Mouse (Mus musculus) forebrain, embryonic 12.5 days (tissue): ENCODE measurements around the gene Ehhadh. TPM values are rescaled to one million over a fixed set of nuclear protein-coding genes. Genes with fewer than 3 reads are reported as not detected.

ENCODE experiments used
- ATAC-seq: fragments of 200-750 bp; cut with Nextera tagmentation; 2 replicates; pipeline ENCODE4 v1.8.0; 2017; ENCODE audit warnings: moderate TSS enrichment; ENCODE audit not compliant: low FRiP score
- H3K27ac ChIP-seq: fragments of 300-500 bp; sonication (generic); 2 replicates; pipeline ENCODE4 v1.5.1; 2016; ENCODE audit warnings: mild to moderate bottlenecking
- H3K27me3 ChIP-seq: fragments of 300-500 bp; sonication (generic); 2 replicates; pipeline ENCODE4 v1.6.1; 2016; ENCODE audit warnings: mild to moderate bottlenecking
- H3K36me3 ChIP-seq: fragments of 300-500 bp; sonication (generic); replicated peaks from 2 replicates; pipeline ENCODE4 v1.6.1; 2016; ENCODE audit warnings: mild to moderate bottlenecking
- H3K4me1 ChIP-seq: fragments of 300-500 bp; sonication (generic); 2 replicates; pipeline ENCODE4 v1.6.1; 2016
- H3K4me2 ChIP-seq: fragments of 300-500 bp; sonication (generic); 2 replicates; pipeline ENCODE4 v1.6.1; 2016; ENCODE audit warnings: mild to moderate bottlenecking, moderate library complexity
- H3K4me3 ChIP-seq: fragments of 300-500 bp; sonication (generic); replicated peaks from 2 replicates; pipeline ENCODE4 v1.5.1; 2016; ENCODE audit warnings: mild to moderate bottlenecking
- H3K9ac ChIP-seq: fragments of 300-500 bp; sonication (generic); 2 replicates; pipeline ENCODE4 v1.6.1; 2016; ENCODE audit warnings: mild to moderate bottlenecking
- H3K9me3 ChIP-seq: fragments of 300-500 bp; sonication (generic); 2 replicates; pipeline ENCODE4 v1.6.1; 2016
- WGBS: fragments of 180-500 bp; shearing (Covaris S2); methylation state at CpG from one replicate; pipeline ENCODE4 v1.1.7; 2016; 5-methylcytosine and 5-hydroxymethylcytosine counted together
- polyA plus RNA-seq: library from polyadenylated mRNA; unstranded; fragments of >200 nt; fragmentation: Nextera tagmentation; extraction: Ambion mirVana; gene quantifications from 2 replicates; pipeline ENCODE4 v1.2.1, GENCODE M21; 2016

The Ehhadh gene
- polyA plus RNA-seq, result 1.0 and 1.1 TPM in 2 replicates

DNA sequence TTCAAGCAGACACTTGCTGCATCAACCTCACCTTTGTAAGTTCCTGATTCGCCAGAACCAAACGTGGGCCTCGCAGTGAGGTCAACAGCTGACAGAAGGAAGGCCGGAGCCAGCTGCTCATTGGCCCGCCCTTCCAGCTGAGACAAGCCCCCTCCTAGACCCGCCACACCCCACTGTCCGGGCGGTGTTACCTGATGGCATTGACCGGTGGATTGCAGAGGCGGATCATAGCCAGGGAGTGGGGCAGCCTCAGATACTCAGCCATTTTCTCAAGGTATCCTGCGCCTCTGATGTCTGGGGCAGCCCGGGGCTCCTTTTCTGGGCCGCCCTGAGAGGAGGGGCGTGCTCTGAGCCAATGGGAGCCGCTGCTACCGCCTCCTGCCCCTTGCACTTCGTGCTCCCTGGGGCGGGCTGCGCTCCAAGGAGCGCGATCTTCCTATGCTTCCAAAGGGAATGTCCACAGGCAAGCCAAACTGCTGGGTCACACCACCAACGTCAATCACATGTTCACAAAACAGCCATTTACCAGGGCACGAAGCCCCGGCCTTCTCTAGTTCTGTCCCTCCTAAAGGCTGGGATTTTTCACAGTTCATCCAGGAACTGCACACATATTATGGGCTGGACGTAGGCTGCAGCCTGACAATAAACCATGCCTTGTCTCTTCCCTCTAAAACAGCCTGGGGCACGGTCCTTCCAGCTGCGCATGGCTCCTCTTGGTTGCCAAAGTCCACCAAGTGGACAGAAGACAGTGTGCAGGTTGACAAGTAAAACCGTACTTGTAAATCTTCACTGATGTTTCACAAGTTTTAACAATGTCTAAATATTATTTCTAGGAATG is at the start of gene Ehhadh:
Gene Ehhadh (minus strand): TSS at position 292 of the 838 bp plus-strand sequence.
- peaks cover 10% of the 10 kb centered on the region for H3K4me1 ChIP-seq
- WGBS, result 8% methylated on average over 28 of the region's 28 CpGs
- peak within 1 kb of the TSS; percentile 51 for H3K9ac ChIP-seq
- H3K27me3 ChIP-seq, result peaks cover 5% of the 10 kb centered on the region; the same call in 1 of the 2 replicates
- H3K4me2 ChIP-seq, result peak within 1 kb of the TSS; percentile 59
- peak within 1 kb of the TSS; percentile 39 for H3K4me3 ChIP-seq
- peak; percentile 88 for ATAC-seq
- no peaks in the 10 kb centered on the region for H3K36me3 ChIP-seq
- no peak within 1 kb of the TSS for H3K27ac ChIP-seq
- H3K9me3 ChIP-seq, result no peaks in the 10 kb centered on the region

DNA sequence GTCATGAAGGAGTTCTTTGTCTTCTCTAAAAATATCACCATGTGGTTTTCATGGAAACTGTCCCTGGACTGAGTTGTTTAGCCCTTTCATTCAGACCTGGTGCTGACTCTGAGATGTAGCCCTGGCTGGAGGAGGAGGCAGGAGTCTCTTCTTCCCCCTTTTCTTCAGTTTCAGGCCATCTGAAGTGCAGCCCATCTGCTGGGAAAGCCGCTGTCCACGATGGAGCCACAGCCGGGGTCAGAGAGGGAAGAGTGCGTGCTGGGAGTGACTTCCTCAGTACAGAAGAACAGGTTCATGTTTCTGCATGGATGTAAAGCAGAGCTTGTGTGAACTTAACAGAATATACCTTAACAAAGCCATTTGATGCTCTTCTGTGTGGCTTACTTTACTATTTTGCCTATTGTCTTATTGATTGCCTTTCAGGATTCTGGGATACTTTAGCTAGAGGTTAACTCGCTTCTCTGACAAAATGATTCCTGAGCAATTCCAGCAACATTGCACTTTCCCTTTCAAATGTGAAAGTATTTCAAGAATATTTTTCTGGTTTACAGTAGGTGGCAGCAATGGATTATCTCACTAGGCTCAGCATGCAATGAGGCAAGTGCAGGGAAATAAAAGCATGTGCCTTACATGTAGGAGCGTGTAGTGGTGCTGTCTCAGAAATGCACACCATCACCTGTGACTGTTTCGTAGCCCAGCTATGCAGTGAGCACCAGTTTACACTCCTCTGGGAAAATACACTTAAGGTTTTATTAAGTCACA is 48.9 kb upstream of the Ehhadh start:
- H3K27ac ChIP-seq, result no peak overlapping the region
- WGBS, result 68% methylated on average over 7 of the region's 7 CpGs
- H3K9me3 ChIP-seq, result no peaks in the 10 kb centered on the region
- H3K9ac ChIP-seq, result no peak overlapping the region
- no peaks in the 10 kb centered on the region for H3K36me3 ChIP-seq
- ATAC-seq, result peak; percentile 57; the same call in 1 of the 2 replicates
- H3K27me3 ChIP-seq, result no peaks in the 10 kb centered on the region
- no peaks in the 10 kb centered on the region; the same call in 1 of the 2 replicates for H3K4me1 ChIP-seq
- no peak overlapping the region for H3K4me3 ChIP-seq
- H3K4me2 ChIP-seq, result no peak overlapping the region

DNA sequence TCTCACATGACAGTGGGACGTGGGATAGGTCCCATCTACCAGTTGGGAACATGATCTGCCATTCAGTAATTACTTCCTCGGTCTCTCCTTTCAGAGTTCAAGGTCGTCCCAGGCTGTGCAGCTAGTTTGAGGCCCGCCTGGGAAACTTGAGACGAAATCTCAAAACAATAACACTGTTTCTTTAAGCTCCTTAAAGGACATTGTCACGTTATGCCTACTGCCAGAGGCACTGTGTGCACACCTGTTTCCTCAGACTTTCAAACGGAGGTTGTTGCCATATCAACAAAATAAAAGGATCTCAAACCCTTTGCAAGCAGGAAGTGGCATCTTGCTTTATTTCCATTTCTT is 48.0 kb upstream of the Ehhadh start:
- 48% methylated on average over 7 of the region's 7 CpGs for WGBS
- Histone ChIP-seq H3K27ac (no peak overlapping the region), H3K4me3 (no peak overlapping the region), H3K4me2 (no peak overlapping the region), H3K9me3 (no peaks in the 10 kb centered on the region), H3K36me3 (no peaks in the 10 kb centered on the region), H3K27me3 (no peaks in the 10 kb centered on the region), H3K4me1 (no peaks in the 10 kb centered on the region; the same call in 1 of the 2 replicates), H3K9ac (no peak overlapping the region)
- no peak for ATAC-seq

GRCm38 (mm10) chr16:21834866-21835583 is 47.4 kb upstream of the Ehhadh start:
- no peak overlapping the region for H3K4me3 ChIP-seq
- WGBS, result 85% methylated on average over 8 of the region's 8 CpGs

GRCm38 (mm10) chr16:21833970-21834369 is 46.4 kb upstream of the Ehhadh start:
- Histone ChIP-seq H3K4me2 (no peak overlapping the region), H3K4me1 (no peaks in the 10 kb centered on the region; the same call in 1 of the 2 replicates), H3K4me3 (no peak overlapping the region), H3K27me3 (no peaks in the 10 kb centered on the region), H3K36me3 (no peaks in the 10 kb centered on the region), H3K9ac (no peak overlapping the region), H3K27ac (no peak overlapping the region), H3K9me3 (no peaks in the 10 kb centered on the region)
- no peak for ATAC-seq
- 77% methylated on average over 10 of the region's 10 CpGs for WGBS

More at GRCm38 (mm10) chr16:21834866-21835583, 47.4 kb upstream of the Ehhadh start:
- H3K36me3 ChIP-seq, result no peaks in the 10 kb centered on the region
- H3K9me3 ChIP-seq, result no peaks in the 10 kb centered on the region
- H3K4me2 ChIP-seq, result no peak overlapping the region
- no peak for ATAC-seq
- no peak overlapping the region for H3K27ac ChIP-seq
- H3K9ac ChIP-seq, result no peak overlapping the region
- no peaks in the 10 kb centered on the region for H3K27me3 ChIP-seq
- no peaks in the 10 kb centered on the region; the same call in 1 of the 2 replicates for H3K4me1 ChIP-seq

- H3K4me3 ChIP-seq, result no peak overlapping the region
- no peak overlapping the region for H3K9ac ChIP-seq
- H3K36me3 ChIP-seq, result no peaks in the 10 kb centered on the region
- no peak overlapping the region for H3K4me2 ChIP-seq
- H3K27ac ChIP-seq, result no peak overlapping the region
- no peaks in the 10 kb centered on the region; the same call in 1 of the 2 replicates for H3K4me1 ChIP-seq
- H3K27me3 ChIP-seq, result no peaks in the 10 kb centered on the region
- WGBS, result 75% methylated on average over 1 of the region's 1 CpGs
- no peak for ATAC-seq
- no peaks in the 10 kb centered on the region for H3K9me3 ChIP-seq
Observed at GRCm38 (mm10) chr16:21833469-21833868, 45.9 kb upstream of the Ehhadh start.

- H3K4me2 ChIP-seq, result no peak overlapping the region
- no peak overlapping the region for H3K27ac ChIP-seq
- 86% methylated on average over 5 of the region's 5 CpGs for WGBS
- H3K36me3 ChIP-seq, result no peaks in the 10 kb centered on the region
- no peak overlapping the region for H3K4me3 ChIP-seq
- no peak for ATAC-seq
- H3K9ac ChIP-seq, result no peak overlapping the region
- H3K9me3 ChIP-seq, result no peaks in the 10 kb centered on the region
- no peaks in the 10 kb centered on the region; the same call in 1 of the 2 replicates for H3K4me1 ChIP-seq
- H3K27me3 ChIP-seq, result no peaks in the 10 kb centered on the region
Observed at GRCm38 (mm10) chr16:21831764-21832163, 44.2 kb upstream of the Ehhadh start.

GRCm38 (mm10) chr16:21830784-21831183 is 43.2 kb upstream of the Ehhadh start:
- H3K9me3 ChIP-seq, result no peaks in the 10 kb centered on the region
- H3K27me3 ChIP-seq, result no peaks in the 10 kb centered on the region
- no peaks in the 10 kb centered on the region for H3K36me3 ChIP-seq
- no peak overlapping the region for H3K4me3 ChIP-seq
- H3K9ac ChIP-seq, result no peak overlapping the region
- H3K27ac ChIP-seq, result no peak overlapping the region
- no peak overlapping the region for H3K4me2 ChIP-seq
- H3K4me1 ChIP-seq, result no peaks in the 10 kb centered on the region; the same call in 1 of the 2 replicates
- no peak for ATAC-seq
- 80% methylated on average over 6 of the region's 6 CpGs for WGBS

- Histone ChIP-seq H3K9ac (no peak overlapping the region), H3K27ac (no peak overlapping the region), H3K4me3 (no peak overlapping the region), H3K4me1 (no peaks in the 10 kb centered on the region; the same call in 1 of the 2 replicates), H3K36me3 (no peaks in the 10 kb centered on the region), H3K9me3 (no peaks in the 10 kb centered on the region), H3K27me3 (no peaks in the 10 kb centered on the region), H3K4me2 (no peak overlapping the region)
- WGBS, result 47% methylated on average over 5 of the region's 5 CpGs
- ATAC-seq, result no peak
Observed at GRCm38 (mm10) chr16:21829711-21830110, 42.1 kb upstream of the Ehhadh start.

DNA sequence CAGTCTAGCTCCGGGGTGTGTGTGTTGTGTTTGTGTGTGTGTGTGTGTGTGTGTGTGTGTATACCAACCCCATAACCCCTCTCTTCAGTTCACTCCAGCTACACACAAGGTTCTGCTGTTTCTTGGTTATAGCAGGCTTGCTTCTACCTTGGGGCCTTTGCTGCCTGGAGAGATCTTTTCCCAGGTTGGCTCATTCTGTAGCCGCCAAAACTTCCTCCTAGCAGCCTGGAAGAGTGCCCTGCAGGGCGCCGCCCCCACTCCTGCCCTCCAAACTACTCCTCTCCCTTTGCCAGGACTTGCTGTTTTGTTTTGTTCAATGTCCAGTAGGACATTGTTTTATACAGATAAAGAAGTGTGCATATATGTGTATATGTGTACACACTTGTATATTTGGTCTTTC is 40.0 kb upstream of the Ehhadh start:
- 85% methylated on average over 4 of the region's 4 CpGs for WGBS
- H3K27ac ChIP-seq, result no peak overlapping the region
- ATAC-seq, result no peak

GRCm38 (mm10) chr16:21827153-21827552 is 39.5 kb upstream of the Ehhadh start:
- no peaks in the 10 kb centered on the region for H3K9me3 ChIP-seq
- H3K9ac ChIP-seq, result no peak overlapping the region
- WGBS, result 86% methylated on average over 4 of the region's 4 CpGs
- no peaks in the 10 kb centered on the region for H3K36me3 ChIP-seq
- H3K4me2 ChIP-seq, result no peak overlapping the region
- no peaks in the 10 kb centered on the region for H3K27me3 ChIP-seq
- H3K4me1 ChIP-seq, result no peaks in the 10 kb centered on the region; the same call in 1 of the 2 replicates
- no peak overlapping the region for H3K4me3 ChIP-seq
- ATAC-seq, result no peak
- H3K27ac ChIP-seq, result no peak overlapping the region

More for the DNA sequence above, 40.0 kb upstream of the Ehhadh start:
- Histone ChIP-seq H3K4me1 (no peaks in the 10 kb centered on the region; the same call in 1 of the 2 replicates), H3K4me2 (no peak overlapping the region), H3K9me3 (no peaks in the 10 kb centered on the region), H3K36me3 (no peaks in the 10 kb centered on the region), H3K27me3 (no peaks in the 10 kb centered on the region), H3K9ac (no peak overlapping the region), H3K4me3 (no peak overlapping the region)

GRCm38 (mm10) chr16:21825612-21826031 is 38.0 kb upstream of the Ehhadh start:
- Histone ChIP-seq H3K9ac (no peak overlapping the region), H3K27ac (no peak overlapping the region), H3K36me3 (no peaks in the 10 kb centered on the region), H3K4me3 (no peak overlapping the region), H3K4me1 (no peaks in the 10 kb centered on the region; the same call in 1 of the 2 replicates), H3K27me3 (no peaks in the 10 kb centered on the region), H3K9me3 (no peaks in the 10 kb centered on the region), H3K4me2 (no peak overlapping the region)
- WGBS, result 74% methylated on average over 9 of the region's 9 CpGs
- no peak for ATAC-seq
